Mouse (Mus musculus) layer of hippocampus, adult 9-11 months (tissue): ENCODE results near the gene Acpp.

Experiments used
- DNase-seq: peaks from one replicate; pipeline ENCODE4 v3.0.0; 2022

Gene Acpp

GRCm38 (mm10) chr9:104247307-104247987 is 90.1 kb downstream of the Acpp start:
- DNase-seq: no peak

DNA sequence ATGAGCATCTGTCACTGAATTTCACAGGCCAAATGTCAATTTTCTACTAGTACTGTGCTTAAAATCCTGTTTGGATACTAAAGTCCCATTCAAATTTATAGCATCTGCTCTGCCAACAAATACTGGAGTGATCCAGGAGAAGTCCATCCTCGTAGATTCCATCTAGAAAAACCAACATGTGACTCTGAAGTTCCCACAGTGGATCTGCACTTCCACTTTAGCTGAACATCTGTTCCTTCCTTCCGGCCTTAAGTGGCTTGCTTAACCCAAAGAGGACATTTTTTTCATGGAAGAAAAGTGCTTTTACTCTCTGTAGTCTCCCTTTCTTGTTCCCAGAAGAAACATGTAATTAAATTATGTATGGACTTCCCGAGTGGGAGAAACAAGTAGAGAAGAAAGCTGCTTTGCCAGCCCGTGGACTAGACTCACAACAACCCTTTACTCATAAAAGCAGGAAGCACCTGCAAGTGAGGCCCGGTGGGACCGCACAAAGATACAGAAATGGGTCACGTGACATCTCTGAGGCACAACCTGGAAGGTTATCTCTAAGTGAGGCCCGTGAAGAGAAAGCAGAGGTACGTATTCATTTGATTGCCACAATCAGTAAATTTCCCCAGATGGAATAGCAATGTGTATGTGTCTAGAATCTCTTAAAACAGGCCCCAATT is 93.6 kb downstream of the Acpp start:
- no peak for DNase-seq

GRCm38 (mm10) chr9:104240146-104240545 is 97.4 kb downstream of the Acpp start:
- DNase-seq: no peak

DNA sequence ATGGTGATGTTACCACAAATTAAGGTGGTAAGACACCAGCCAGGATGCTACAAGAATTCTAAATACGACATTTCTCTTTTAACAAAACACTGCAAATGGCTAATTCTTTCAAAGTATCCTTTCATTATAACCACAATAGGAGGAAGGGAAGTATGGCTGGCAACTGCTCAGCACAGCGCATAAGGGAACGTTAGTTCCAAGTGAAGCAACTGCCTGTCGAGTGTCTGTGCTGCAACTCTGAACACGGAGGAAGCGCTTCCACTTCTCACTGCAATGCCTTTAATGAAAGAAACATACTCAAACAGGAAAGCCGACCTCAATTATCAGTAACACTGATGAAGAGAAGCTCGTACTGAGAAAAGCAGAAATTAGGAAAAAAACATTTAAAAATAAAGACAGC is 98.5 kb downstream of the Acpp start:
- DNase-seq: no peak
